Mouse (Mus musculus): ENCODE measurements around the gene Ccdc63.
A peak's percentile ranks its signal among the peaks of the same experiment; 100 is the strongest.

Ccdc63 gene

DNA sequence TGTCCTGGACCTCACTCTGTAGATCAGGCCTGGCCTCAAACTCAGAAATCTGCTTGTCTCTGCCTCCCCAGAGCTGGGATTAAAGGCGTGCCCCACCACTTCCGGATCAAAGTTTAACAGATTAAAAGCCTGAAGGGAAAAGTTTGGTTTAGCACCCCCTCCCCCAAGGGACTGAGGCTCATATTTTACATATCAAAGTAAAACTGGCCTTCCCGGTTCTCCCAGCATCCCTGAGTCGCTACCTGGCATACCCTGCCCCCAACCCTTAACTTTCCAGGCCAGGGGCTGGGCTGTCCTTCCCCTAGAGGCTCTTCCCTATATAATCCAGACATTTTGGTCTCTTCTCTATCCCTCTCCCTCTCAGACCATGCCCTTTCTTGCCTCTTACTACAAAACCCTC lies 8.6 kb upstream of the Ccdc63 start:
- DNase-seq (ENCODE audit: low read depth), result no peak

DNA sequence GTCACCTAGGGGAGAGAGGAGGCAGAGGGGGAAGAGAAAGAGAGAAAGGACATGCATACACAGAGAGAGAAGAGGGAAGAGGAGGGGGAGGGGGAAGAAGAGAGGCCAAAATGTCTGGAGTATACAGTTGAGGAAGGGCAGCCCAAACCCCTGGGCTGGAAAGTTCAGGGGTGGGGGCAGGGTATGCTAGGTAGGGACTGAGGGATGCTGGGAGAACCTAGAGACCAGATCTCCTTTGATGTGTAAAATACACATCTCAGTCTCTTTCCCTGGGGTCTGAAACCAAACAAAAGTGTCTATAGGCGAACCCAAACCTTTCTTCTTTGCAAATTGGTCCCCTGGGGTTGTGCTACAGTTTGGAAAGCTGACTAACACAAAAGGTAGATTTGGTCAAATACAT lies 7.5 kb upstream of the Ccdc63 start:
- no peak for DNase-seq (ENCODE audit: low read depth)

DNA sequence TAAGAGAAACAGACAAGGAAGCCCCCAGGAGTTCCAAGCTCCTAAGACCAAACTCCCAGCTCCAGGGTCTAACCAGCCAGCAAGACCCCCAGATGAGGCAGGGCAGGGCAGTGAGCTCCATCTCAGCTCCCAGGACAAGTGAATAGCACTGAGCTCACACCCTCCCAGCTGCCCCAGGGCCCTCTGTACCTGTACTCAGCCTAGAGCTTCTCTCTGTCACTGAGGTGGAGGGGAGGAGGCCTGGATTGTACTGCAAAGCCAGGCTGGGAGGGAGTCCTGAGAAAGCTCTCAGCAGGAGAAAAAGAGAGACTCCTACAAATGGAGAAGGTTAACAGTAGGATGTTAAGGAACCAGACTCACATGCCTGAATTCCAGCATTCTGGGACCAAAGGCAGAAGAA lies 6.0 kb upstream of the Ccdc63 start:
- peak; percentile 34 for DNase-seq (ENCODE audit: low read depth)

DNA sequence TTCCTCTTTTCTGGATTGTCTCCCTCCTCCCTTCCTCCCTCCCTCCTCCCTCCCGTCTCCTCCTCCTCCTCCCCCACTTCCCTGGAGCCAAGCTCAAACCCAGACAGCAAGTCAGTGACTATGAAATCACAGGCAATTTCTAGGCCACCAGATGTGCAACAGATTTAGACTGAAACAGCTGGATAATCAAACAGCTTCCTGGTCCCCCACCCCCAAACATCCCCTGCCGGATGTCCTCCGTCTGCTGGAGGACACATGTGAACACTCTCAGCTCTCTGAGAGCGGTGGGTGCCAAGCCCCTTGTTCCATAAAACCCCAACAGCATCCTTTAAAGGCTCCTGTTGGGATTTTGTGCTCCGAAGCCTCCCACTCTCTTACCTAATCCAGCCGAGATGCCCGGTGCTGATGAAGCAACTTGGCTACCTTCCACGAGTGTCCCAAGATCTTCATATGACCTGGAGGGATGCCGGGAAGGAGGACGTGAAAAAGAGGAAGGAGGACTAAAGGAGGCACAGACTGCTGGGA lies 5.5 kb upstream of the Ccdc63 start:
- DNase-seq (ENCODE audit: low read depth), result peak; percentile 68

DNA sequence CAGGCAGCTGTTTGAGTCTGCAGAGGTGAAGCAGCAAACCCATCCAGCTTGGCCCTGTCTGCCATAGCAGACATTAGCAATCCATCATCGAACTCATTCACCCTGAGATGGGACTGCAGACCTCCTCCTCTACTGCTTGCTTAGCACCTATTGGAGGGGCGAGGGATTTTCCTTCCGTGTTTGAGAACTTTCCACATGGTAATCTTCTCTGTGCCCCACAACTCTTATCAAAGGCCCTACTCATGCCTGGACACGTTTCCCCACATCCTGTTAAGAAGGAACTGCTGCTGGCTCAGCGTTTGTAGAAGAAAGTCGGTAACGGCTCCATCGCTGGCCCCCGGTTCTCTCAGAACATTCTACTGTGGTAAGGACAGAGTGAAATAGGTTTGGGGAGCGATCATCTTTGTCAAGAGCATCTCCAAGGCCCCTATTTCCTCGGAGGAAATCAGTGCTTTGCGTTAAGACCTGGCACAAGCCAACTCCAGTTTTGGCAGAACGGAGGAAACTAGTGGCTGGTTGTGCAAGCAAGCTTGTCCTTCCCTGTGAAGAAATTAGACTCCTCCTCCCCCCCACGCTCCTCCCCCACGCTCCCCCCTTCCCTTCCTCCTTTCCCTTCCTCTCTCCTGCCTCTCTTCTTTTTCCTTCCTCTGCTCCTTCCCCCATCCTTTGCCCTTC lies 4.9 kb upstream of the Ccdc63 start:
- peak; percentile 98 for DNase-seq (ENCODE audit: low read depth)

DNA sequence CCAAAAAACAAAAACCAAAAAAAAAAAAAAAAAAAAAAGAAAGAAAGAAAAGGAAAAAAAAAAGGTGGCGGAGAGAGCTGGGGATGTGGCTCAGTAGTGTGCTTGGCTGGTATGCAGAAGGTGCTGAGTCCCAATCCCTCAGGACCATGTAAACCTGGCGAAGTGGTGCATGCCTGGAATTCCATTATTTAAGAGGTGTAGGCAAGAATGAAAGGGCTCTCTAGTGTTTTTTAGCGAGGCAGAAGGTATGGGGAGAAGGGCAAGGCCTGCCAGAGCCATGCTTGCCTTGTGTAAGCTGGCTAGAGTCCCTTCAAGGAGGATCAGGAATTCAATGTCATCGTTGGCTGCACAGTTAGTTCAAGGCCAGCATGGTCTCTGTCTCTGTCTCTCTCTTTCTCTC lies 4.2 kb upstream of the Ccdc63 start:
- no peak for DNase-seq (ENCODE audit: low read depth)

DNA sequence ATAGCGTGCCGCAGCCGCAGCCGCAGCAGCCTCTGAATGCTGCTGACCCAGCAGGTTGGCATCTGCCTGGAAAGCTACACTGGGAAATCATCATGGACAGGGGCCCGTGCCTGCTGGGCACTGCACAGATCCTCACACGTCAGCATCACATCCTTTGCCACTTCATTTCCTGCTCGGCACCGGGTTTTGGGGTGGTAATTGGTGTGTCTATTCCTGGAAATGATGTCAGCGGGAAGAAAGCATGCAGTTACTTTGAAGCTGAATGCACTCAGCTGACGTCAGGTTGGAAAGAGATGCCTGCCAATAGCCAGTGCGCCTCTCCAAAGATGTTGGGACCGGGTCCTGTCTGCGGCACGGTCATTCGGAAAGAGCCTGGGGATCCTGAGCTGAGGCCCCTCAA lies 2.9 kb upstream of the Ccdc63 start:
- peak; percentile 93 for DNase-seq (ENCODE audit: low read depth)

DNA sequence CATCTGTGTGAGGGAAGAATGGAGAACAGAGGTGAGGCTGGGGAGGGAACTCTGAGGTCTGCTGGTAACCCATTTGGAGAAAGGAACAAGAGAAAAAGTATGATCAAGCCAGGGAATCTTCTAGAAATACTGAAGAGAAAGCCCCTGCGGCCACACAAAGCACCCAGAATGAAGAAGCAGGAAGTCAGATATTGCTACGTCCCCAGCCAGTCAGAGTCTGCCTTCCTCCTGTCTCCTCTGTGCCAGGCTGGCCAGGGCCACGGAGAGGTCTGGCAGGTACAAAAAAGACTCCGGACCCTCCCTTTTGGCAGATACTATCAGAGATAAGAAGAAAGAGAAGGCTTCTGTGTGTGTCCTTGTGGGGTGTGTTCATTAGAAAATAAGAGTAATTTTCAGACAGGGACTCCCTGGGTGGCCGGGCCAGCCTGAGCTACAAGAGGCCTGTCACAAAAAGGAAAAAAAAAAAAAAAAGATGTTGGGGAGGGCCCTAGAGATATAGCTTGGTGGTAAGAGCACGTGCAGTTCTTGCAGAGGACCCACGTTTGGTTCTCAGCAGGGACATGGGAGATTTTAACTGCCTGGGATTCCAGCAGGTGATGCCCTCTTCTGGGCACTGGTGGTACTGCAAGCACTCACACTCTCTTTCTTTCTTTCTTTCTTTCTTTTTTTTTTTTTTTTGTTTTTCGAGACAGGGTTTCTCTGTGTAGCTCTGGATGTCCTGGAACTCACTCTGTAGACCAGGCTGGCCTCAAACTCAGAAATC lies 1.8 kb upstream of the Ccdc63 start:
- peak; percentile 90 for DNase-seq (ENCODE audit: low read depth)

DNA sequence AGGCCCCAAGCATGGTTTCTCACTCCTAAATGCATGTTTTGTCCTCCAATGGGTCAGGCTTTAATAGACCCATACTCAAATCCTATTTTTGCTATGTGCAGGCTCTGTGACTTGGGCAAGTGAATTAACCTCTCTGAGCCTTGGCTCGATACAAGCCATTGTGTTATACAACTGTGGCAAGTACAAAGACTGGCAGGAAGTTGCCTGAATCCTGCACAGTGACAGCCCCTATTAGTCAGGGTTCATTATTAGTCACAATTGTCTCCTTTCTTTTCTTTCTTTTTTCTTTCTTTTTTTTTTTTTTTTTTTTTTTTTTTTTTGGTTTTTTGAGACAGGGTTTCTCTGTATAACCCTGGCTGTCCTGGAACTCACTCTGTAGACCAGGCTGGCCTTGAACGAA lies 852 bp downstream of the Ccdc63 start:
- peak; percentile 50 for DNase-seq (ENCODE audit: low read depth)

DNA sequence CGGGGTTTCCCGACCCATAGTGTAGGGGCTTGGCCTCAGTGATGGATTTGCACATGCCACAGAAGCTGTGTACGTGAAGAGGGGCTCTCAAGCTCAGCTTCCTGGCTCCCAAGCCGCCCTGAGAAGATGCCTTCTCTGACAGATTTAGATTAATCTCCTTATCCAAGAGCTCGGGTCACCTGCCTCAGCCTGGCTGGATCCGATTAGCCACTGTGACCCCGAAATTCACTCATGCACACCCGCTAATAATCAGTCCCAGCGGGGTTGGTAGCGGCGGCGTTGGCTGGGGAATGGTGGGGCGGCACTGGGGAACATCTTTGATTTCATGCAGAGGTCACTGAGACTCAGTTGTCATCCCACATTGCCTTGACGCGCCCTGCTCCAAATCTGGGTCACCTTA lies 1.8 kb downstream of the Ccdc63 start:
- no peak for DNase-seq (ENCODE audit: low read depth)

DNA sequence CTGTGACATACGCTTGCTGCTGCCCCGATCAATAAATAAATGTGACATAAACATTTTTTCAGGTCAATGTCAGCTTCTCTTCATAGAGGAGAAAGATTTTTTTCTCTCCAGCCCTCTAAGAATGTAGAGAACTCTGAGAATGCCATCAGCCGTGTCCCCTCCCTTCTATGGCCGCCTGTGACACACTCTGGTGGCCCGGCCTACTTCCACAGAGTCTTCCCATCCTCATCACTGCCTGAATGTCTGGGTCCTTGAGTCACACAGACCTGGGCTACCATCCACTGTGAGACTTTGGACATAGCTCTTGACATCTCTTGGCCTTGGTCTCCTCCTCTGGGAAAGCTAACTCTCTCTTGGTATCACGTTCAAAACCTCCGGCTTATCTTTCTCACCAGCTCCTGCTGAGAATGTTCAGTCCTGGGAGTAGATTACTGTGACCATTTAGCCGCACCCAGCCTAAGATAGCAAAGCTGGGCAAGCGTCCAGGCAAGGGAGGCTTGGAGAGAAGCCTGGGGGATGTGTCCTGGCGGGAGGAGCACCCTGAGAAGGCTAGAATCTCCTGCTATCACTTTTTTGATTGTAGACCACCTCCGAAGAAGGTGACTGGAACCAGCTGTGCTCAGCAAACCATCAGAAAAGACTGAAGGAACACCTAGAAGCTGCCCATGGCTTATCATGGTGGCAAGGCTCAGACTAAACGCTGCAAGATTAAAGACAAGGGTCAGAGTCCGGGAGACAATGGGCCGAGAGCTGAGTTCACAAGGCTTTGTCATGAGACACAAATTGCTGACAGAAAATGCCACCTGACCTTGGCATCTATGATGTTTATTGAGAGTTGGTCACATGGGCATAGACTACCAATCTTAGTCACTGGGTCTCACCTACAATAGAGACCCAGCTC lies 3.9 kb downstream of the Ccdc63 start:
- DNase-seq (ENCODE audit: low read depth), result no peak

DNA sequence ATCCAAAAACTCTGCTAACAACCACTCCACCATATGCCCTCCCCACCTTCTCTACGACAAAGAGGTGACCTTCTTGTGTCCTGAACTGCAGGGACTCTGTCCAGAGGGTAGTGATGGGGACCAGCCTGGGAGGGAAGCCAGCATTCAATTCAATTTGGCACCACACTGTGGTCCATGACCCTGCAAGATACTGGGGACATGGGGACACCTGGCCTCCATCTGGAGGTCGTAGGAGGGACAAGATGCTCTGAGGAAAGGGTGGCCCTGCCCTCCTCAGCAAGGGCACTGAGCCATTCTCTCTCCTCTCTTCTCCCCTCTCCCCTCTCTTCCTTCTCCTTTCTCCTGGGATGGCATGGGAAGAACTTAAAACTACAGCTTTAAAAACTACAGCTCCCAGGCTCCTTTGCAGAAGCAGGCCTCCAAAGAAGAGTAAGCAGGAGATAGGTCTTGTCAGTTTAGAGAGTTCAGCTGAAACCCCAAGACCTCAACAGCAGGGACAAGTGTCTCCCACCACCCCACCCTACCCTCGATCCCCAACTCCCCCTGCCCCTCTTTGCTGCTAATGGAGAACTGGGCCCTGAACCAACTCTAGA lies 5.2 kb downstream of the Ccdc63 start:
- no peak for DNase-seq (ENCODE audit: low read depth)

DNA sequence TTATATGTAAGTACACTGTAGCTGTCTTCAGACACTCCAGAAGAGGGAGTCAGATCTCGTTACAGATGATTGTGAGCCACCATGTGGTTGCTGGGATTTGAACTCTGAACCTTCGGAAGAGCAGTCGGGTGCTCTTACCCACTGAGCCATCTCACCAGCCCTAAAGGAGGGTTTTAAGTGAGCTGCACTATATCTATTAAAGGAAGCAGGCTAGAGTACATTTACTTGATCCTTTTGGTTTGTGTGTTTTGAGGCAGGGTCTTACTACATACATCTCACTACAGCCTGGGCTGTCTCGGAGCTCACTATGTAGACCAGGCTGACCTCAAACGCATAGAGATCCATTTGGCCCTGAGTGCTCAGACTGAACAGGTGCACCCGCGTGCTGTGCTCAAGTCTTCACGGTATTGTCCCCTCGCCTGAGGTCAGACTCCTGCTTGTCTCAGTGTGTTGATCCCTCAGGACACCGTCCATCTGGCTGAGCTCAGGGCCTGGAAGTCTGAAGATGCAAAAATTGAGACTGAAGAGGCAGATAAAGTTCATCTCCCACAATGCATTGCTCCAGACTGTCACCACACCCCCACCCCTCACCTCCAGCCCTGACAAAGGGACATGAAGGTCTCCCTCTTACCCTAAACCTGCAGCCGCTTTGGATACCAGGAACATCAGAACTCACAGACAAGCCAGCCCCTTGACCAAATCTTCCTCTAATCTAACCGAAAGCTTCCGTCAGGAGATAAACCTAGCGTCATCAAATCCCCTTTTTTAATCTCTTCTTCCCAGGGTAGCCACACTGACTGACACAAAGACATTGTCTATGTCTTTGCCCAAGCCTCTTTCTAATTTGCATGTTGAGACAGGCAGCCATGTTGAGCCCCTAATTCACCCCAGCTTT lies 6.0 kb downstream of the Ccdc63 start:
- no peak for DNase-seq (ENCODE audit: low read depth)

DNA sequence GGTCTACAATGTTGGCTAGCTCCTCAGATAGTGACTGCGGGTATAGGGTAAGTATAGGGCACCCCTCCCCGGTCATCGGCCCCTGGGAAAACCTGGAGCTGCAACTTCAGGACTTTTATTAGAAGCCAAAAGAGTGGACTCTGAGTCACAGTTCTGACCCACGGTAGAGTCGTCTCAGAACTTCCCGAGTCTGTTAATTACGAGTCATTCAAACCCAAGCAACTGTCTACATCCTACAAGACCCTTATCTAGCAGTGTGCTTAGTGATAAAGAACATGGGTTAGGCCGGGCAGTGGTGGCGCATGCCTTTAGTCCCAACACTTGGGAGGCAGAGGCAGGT lies 7.6 kb downstream of the Ccdc63 start:
- DNase-seq (ENCODE audit: low read depth), result no peak

DNA sequence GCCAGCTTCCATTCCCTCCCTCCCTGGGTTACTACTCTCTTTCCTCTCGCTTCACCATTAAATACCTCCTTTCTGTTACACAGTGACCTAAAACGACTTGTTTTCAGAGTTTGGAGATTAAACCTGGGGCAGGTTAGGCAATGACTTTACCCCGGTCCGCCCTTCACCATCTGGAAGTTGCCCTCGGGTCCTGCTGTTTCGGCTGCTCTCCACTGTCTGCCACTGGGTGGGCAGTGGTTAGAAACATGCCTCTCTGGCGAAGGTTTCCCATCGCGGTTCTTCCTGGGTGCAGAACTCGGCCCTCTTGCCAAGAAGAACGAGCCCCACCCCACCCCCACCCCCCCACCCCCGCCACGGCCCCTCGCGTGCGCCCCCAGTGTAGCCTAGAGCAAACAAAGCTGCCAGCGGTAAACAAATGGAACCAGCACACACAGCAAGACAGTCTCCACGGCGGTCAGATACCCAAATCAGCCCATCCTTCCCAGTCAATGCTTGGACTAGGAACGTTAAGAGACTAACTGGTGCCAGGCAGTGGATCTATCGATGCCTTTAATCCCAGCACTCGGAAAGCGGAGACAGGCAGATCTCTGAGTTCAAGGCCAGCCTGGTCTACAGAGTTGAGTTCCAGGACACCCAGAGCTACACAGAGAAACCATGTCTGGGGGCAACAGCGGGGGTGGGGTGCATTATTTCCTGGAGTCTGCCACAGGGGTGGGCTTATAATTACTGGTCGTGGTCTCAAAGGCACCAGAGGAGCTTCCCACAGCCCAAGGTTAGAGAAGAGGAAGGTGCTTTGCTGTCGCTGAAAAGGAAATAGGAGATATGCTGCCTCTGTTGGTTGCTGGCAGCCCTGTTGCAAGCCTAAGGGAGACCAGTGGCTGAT lies 8.2 kb downstream of the Ccdc63 start:
- no peak for DNase-seq (ENCODE audit: low read depth)

DNA sequence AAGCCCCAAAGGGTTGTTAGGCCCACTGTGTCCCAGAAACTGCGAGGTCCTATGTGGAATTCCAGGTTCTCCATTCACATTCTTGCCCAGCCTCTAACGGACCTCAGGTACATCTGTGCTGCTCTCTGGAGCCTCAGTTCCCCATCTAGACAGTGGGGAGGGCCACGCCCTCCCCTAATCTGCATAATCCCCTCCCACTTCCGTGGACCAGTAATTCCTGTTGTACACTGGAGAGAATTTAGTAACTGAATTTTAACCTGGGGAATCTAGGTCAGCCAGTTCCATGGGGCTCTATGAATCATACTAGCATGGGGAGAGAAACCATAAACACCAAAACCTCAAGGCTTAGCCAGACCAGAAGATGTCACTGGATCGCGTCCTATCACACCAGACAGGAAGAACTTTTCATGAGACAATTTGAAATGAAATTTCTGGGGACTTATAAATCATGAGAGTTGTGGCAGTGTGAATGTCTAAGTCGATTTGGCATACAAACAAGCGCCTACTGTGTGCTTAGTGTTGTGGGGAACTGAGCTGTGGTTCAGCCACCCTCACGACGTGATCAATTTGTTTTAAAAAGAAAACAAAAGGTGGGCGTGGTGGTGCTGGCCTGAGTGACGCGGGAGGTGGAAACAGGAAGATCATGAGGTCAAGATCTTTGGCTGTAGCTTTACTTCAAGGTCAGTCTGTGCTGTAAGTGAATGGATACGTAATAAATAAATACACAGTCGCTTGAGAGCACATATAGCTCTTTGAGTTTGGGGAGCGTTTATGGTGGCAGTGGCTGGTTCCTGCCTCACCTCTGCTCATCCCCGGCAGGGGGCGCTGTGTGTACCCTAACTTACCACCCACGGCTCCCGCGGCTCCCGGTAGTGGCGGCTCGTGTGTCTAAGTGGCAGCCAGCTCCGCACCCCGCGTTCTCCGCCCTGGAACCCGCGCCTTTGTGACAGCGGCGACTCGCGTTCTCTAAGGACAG lies 9.3 kb downstream of the Ccdc63 start:
- peak; percentile 97 for DNase-seq (ENCODE audit: low read depth)

DNA sequence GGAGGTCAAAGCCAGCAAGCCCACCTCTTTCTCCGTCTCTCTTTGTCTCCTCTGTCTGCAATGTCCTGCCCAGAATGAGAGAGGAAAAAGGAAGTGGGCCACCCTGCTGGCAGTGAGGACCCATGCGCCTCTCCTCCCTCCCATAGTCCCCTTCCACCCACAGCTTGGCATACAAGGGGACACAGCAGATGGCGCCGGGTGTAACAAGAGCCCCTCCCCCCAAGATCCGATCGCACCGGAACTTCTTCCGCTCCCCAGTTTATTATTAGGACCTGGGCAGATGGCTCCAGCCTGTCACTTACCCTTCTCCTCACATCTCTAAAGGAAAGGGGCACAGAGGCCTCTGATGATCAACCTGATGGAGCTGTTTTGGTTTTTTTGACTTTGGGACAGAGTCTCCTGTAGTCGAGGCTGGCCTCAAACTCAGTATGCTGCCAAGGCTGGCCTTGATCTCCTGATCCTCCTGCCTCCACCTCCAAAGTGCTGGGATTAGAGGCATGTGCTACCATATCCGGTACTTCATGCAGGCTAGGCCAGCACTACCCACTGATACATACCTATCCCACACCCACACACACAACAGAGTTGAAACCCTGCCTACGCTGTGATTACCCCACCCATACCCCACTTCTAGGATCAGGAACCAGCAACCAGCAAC lies 10.2 kb downstream of the Ccdc63 start:
- peak; percentile 46 for DNase-seq (ENCODE audit: low read depth)

DNA sequence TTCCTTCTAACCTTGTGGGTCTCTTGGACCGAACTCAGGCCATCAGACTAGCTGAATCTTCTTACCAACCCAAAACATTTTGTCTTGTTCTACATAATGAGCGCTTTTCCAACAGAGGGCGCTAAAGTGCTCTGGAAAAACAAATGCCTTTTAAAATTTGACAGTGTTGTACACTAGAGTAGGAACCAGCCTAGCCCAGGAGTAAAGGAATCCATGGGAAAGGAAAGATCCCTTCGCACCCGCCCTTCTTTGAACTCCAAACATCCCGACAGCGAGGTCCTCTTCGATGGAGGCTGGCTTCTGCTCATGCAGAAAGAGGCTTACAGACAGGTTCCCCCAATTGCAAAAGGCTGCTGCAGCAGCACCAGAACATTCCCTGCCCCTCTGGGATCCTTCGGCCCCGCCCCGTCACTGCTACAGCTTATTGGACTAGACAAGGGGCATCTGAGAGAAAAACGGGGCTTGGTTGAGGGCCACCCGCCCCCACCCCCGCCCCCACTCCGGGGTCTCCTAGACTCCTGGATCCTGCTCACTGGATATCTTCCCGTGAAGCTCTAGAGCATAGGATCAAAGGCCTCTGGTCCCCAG lies 11.5 kb downstream of the Ccdc63 start:
- DNase-seq (ENCODE audit: low read depth), result peak; percentile 91

Data from induced T-regulatory cell, adult 2 months (primary cell).